Mouse (Mus musculus) testis, adult 2 months (tissue): ENCODE measurements around the gene Negr1. TPM values are rescaled to one million over a fixed set of nuclear protein-coding genes. Genes with fewer than 3 reads are reported as not detected.
"Not testable (repeated sequence)": the region's sequence is repeated elsewhere in the genome, so short reads cannot be mapped to it uniquely, and the experiment has no call there.

ENCODE experiments used
- H3K27ac ChIP-seq: fragments of 200-500 bp; 2 replicates; pipeline ENCODE4 v1.5.1; 2012; ENCODE audit warnings: low read depth, low read length; ENCODE audit not compliant: control insufficient read depth, insufficient read depth
- H3K27me3 ChIP-seq: fragments of 200-500 bp; 2 replicates; pipeline ENCODE4 v1.6.1; 2012; ENCODE audit warnings: mild to moderate bottlenecking, low read length, moderate library complexity; ENCODE audit not compliant: control insufficient read depth, insufficient read depth
- H3K36me3 ChIP-seq: fragments of 200-500 bp; 2 replicates; pipeline ENCODE4 v1.6.1; 2012; ENCODE audit warnings: mild to moderate bottlenecking, low read length; ENCODE audit not compliant: control insufficient read depth, insufficient read depth
- H3K4me1 ChIP-seq: fragments of 200-500 bp; 2 replicates; pipeline ENCODE4 v1.6.1; 2012; ENCODE audit warnings: low read length; ENCODE audit not compliant: control insufficient read depth, insufficient read depth
- H3K4me3 ChIP-seq: fragments of 200-500 bp; 2 replicates; pipeline ENCODE4 v1.5.1; 2012; ENCODE audit warnings: low read depth, mild to moderate bottlenecking, low read length, moderate library complexity, mixed read lengths; ENCODE audit not compliant: control insufficient read depth
- CTCF ChIP-seq: fragments of 200-500 bp; IDR thresholded peaks from 2 replicates; pipeline ENCODE4 v1.5.1; 2012; ENCODE audit warnings: low read depth, mild to moderate bottlenecking, inconsistent platforms, low read length, moderate library complexity; ENCODE audit not compliant: control insufficient read depth, insufficient read depth, insufficient replicate concordance
- POLR2A ChIP-seq: fragments of 200-500 bp; IDR thresholded peaks from 2 replicates; pipeline ENCODE4 v1.6.1; 2012; ENCODE audit warnings: low read depth, mild to moderate bottlenecking, inconsistent platforms, low read length, moderate library complexity; ENCODE audit not compliant: control insufficient read depth
- polyA plus RNA-seq: library from polyadenylated mRNA; depleted of rRNA; stranded (reverse); fragments of >200 nt; gene quantifications from 2 replicates; pipeline ENCODE4 v1.2.3, GENCODE M21; 2012

Negr1 gene
- polyA plus RNA-seq, 1 experiment: 0.30 TPM

DNA sequence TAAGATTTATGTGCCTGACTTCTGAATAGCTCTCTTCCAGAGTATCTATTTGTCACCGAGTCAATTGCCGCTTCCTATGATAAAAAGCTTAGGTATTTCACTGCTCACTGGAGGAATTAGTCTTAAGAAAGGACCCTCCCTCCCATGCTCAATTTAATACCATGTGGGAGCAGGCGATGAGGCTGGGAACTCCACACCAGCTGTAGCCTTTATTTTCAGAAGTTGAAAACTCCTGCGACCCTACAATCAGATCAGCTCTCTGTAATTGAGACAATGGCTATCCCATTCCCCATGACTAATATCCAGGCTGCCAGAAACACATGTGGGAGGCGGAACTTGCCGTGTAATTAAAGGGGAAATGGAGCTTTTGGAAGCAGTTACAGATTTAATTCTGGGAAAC is 474.4 kb downstream of the Negr1 start:
- Histone ChIP-seq H3K4me3 (no peak overlapping the region), H3K36me3 (no peaks in the 10 kb centered on the region), H3K27me3 (no peaks in the 10 kb centered on the region), H3K27ac (no peak overlapping the region), H3K4me1 (no peaks in the 10 kb centered on the region)
- TF ChIP-seq POLR2A (no peak), CTCF (no peak)

DNA sequence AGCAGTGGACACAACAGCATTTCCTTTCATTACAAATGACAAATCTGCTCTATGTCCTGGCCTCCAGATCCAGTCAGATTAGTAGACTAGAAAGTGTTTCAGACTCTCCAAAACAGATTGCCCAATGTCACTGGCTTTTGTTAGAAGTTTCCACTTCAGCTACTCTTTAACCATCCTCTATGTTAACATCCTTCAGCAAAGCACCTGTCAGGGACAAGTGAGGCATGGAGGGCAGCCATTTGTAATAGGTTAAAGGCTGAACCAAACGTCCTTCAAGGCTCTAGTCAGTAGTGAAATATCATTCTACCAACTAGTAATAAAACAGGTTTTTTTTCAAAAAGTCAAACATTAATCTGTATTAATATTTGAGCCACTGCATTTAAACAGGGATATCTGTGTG is 475.0 kb downstream of the Negr1 start:
- Histone ChIP-seq H3K36me3 (no peaks in the 10 kb centered on the region), H3K27ac (no peak overlapping the region), H3K4me3 (no peak overlapping the region), H3K27me3 (no peaks in the 10 kb centered on the region), H3K4me1 (no peaks in the 10 kb centered on the region)
- TF ChIP-seq CTCF (no peak), POLR2A (no peak)

DNA sequence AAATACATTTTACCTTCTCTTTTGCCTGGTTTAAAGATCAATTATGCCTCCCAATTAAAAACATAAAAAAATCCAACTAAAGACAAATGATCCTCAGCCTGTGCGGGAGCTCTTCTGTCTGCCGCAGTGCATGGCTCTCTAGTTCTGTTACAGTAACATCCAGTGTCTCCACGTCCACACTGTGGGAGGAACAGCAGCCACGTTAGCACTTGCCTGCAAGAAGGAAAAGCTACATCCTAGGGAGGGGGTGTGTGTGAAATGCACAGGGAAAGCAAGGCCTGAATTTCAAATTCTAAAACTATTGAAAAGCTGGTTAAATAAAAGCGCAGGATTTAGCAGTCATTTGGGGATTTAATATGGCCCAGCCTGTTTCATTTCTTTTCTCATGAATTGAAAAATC is 479.0 kb downstream of the Negr1 start:
- Histone ChIP-seq H3K4me3 (no peak overlapping the region), H3K4me1 (no peaks in the 10 kb centered on the region), H3K27me3 (no peaks in the 10 kb centered on the region), H3K36me3 (no peaks in the 10 kb centered on the region), H3K27ac (no peak overlapping the region)
- TF ChIP-seq CTCF: no peak
- no peak for TF ChIP-seq POLR2A

- Histone ChIP-seq H3K4me1 (no peaks in the 10 kb centered on the region), H3K36me3 (no peaks in the 10 kb centered on the region), H3K27ac (no peak overlapping the region), H3K27me3 (no peaks in the 10 kb centered on the region), H3K4me3 (no peak overlapping the region)
- no peak for TF ChIP-seq CTCF
- no peak for TF ChIP-seq POLR2A
Measured at GRCm38 (mm10) chr3:157044565-157044964, 483.0 kb downstream of the Negr1 start.

DNA sequence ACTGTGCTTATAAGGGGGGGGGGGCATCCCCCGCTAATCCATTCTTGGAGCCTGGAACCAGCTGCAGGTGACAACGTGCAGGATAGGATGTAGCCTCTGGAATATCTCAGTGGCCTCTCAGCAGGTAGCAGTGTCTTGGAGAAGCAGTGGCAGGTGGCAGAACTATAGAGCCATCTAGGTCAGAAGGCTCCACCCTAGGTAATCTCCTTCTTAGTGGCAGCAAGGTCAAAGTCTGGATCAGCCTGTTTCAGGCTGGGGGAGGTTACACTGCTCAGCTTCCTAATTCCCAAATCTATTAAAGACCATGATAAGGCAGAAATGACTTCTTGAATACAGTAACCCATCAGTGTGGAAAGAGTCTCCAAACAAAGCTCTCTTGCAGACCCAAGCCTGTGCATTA is 502.8 kb downstream of the Negr1 start:
- H3K4me1 ChIP-seq, H3K27ac ChIP-seq, H3K4me3 ChIP-seq, H3K27me3 ChIP-seq, H3K36me3 ChIP-seq: not testable (repeated sequence)

DNA sequence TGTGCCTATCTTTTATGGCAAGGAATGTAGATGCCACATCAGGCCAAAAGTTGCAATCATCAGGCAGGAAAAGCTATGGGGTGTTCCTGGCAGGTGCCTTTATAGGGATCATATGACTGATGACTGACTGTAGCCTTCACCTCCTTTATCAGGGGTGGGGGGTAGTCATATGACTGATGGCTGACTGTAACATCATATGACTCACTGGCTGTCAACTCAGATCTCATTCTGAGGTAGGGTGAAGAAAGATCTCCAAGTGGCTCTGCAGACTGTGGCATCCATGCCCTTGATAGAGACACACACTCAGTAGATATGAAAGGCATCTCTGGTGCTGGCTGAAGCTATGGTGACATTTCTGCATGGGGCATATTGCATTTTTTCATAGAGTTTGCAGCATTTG is 504.7 kb downstream of the Negr1 start:
- TF ChIP-seq CTCF (no peak), POLR2A (no peak)
- Histone ChIP-seq H3K27ac (no peak overlapping the region), H3K27me3 (no peaks in the 10 kb centered on the region), H3K4me3 (no peak overlapping the region), H3K4me1 (no peaks in the 10 kb centered on the region), H3K36me3 (no peaks in the 10 kb centered on the region)

- no peaks in the 10 kb centered on the region for H3K27me3 ChIP-seq
- H3K4me1 ChIP-seq: no peaks in the 10 kb centered on the region
- TF ChIP-seq POLR2A (no peak), CTCF (no peak)
- no peaks in the 10 kb centered on the region for H3K36me3 ChIP-seq
- H3K4me3 ChIP-seq: no peak overlapping the region
- H3K27ac ChIP-seq: no peak overlapping the region
Measured at GRCm38 (mm10) chr3:157079250-157079965, 517.8 kb downstream of the Negr1 start.

DNA sequence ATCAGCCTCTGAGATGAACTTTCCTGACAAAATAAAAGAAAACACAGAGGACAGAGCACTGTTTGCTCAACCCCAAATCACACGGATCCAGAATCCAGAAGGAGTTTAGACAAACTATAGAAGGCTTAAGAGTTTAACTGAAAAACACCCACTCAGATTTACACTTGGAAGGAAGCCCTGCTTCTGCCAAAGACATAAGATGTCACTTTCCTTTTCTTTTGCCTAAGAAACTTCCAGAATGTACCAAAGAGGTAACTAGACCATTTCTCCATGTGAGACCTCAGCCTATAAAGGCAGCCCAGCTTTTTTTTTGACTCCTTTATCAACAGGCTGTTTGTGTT is 518.3 kb downstream of the Negr1 start:
- Histone ChIP-seq H3K4me1 (no peaks in the 10 kb centered on the region), H3K27ac (no peak overlapping the region), H3K36me3 (no peaks in the 10 kb centered on the region), H3K27me3 (no peaks in the 10 kb centered on the region), H3K4me3 (no peak overlapping the region)
- TF ChIP-seq POLR2A (no peak), CTCF (no peak)
